Comparison of ENCODE assay signal across 9 mouse cellular contexts in the genomic region with DNA sequence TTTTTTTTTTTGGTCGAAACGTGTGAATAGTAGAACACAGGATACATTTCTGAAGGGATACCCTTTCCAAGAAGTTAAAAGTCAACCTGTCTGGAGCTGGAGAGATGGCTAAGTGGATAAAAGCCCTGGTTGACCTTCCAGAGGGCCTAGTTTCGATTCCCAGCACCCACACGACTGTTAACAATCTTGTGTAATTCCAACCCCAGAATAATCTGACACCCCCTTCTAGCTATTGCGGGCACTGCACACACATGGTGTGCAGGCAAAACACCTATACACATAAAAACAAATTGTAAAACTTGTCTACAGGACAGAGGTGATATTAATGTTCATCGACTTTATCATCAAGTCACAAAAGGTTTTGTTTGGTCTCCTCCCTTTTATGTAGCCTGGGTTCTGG. TPM values are rescaled to one million over a fixed set of nuclear protein-coding genes. Genes with fewer than 3 reads are reported as not detected.
DNase-seq lines count a peak whose midpoint lies in the region; ATAC-seq and TF ChIP-seq lines count a peak whose summit lies in the region.
"Had no signal": no experiment of that assay in that cellular context is flagged by ENCODE, and none has a peak within 500 bp of the region (broad histone marks: within the 10 kb centered on the region; RNA-seq: fewer than 3 reads in every experiment).

No protein-coding gene starts in this region.

- H3ac ChIP-seq in C2C12 (ENCODE audit: control insufficient read depth, insufficient read length, low read depth), result peak overlapping the region; percentile 45

- H3K27ac ChIP-seq in gastrocnemius, adult 2 months, result peak overlapping the region; percentile 95
- no peak overlapping the region for H3K27ac ChIP-seq in forebrain, embryonic 16.5 days (ENCODE audit: low read length)
- H3K27ac ChIP-seq in liver, embryonic 13.5 days, result peak overlapping the region; percentile 96

- peak overlapping the region; percentile 70 for H3K4me2 ChIP-seq in forebrain, embryonic 16.5 days (ENCODE audit: low read length)
- peak overlapping the region; percentile 88 for H3K4me2 ChIP-seq in liver, embryonic 13.5 days

- TF ChIP-seq CTCF in gastrocnemius, adult 2 months (IDR thresholded peaks at IDR 0.05), result no peak
- TF ChIP-seq CTCF in C2C12 (IDR thresholded peaks at IDR 0.05; ENCODE audit: control insufficient read depth, insufficient read depth, insufficient read length), result no peak

- ATAC-seq in forebrain, embryonic 16.5 days, result no peak
- ATAC-seq in liver, embryonic 13.5 days (ENCODE audit: low read depth), result no peak
- ATAC-seq in monocyte, adult 5-6 weeks (replicated peaks; ENCODE audit: insufficient number of reproducible peaks, low FRiP score, low TSS enrichment, poor library complexity, severe bottlenecking), result no peak
- ATAC-seq in granulocyte monocyte progenitor cell, adult 5-6 weeks (replicated peaks; ENCODE audit: poor library complexity, severe bottlenecking), result no peak

- H3K79me2 ChIP-seq in C2C12 (ENCODE audit: control insufficient read depth, insufficient read depth), result peaks cover 37% of the 10 kb centered on the region

- H3K4me1 ChIP-seq in forebrain, embryonic 16.5 days (replicated peaks; ENCODE audit: control insufficient read depth, insufficient read depth, low read length), result peaks cover 9% of the 10 kb centered on the region
- H3K4me1 ChIP-seq in liver, embryonic 13.5 days (replicated peaks), result peaks cover 65% of the 10 kb centered on the region

- peaks cover 44% of the 10 kb centered on the region for H3K36me3 ChIP-seq in C2C12 (ENCODE audit: control insufficient read depth, insufficient read depth)
- peaks cover 15% of the 10 kb centered on the region for H3K36me3 ChIP-seq in forebrain, embryonic 16.5 days (ENCODE audit: control insufficient read depth, insufficient read depth)
- H3K36me3 ChIP-seq in liver, embryonic 13.5 days, result peaks cover 34% of the 10 kb centered on the region

- intact Hi-C loops in gastrocnemius, adult 2 months (cut with DNase I), result loop anchor here (2.0 kb wide), 2 partner anchors 43 to 105 kb away; a partner anchor contains a TSS
- intact Hi-C loops in gastrocnemius, postnatal 14 days (cut with DNase I; ENCODE audit: low total_unique reads), result no loop called here

- no peak for DNase-seq in gastrocnemius, adult 2 months
- DNase-seq in gastrocnemius, postnatal 14 days, result no peak
- DNase-seq in liver, embryonic 13.5 days, result no peak
- no peak for DNase-seq in cerebellum, postnatal 14 days

- peak overlapping the region; percentile 83 for H3K4me3 ChIP-seq in gastrocnemius, adult 2 months
- H3K4me3 ChIP-seq in C2C12 (ENCODE audit: insufficient read depth, poor library complexity, severe bottlenecking), result peak overlapping the region; percentile 83
- H3K4me3 ChIP-seq in forebrain, embryonic 16.5 days (replicated peaks; ENCODE audit: low read length), result peak overlapping the region; percentile 79
- H3K4me3 ChIP-seq in liver, embryonic 13.5 days (replicated peaks), result peak overlapping the region; percentile 89

- no peak overlapping the region; the same call in 1 of the 2 replicates for H3K9ac ChIP-seq in forebrain, embryonic 16.5 days (replicated peaks; ENCODE audit: low read depth, low read length)
- H3K9ac ChIP-seq in liver, embryonic 13.5 days, result peak overlapping the region; percentile 93

- no peaks in the 10 kb centered on the region for H3K9me3 ChIP-seq in forebrain, embryonic 16.5 days (ENCODE audit: control insufficient read depth, low read length)
- H3K9me3 ChIP-seq in liver, embryonic 13.5 days (replicated peaks), result no peaks in the 10 kb centered on the region

- H3K79me3 ChIP-seq in C2C12 (ENCODE audit: low read depth), result peaks cover 20% of the 10 kb centered on the region

- 64% methylated on average over 6 of the region's 6 CpGs for WGBS in forebrain, embryonic 16.5 days
- WGBS in liver, embryonic 13.5 days (ENCODE audit: insufficient replicate concordance), result 26% methylated on average over 6 of the region's 6 CpGs

- H3K27me3 ChIP-seq in C2C12 (ENCODE audit: control insufficient read depth, insufficient read depth, insufficient read length), result no peaks in the 10 kb centered on the region
- H3K27me3 ChIP-seq in forebrain, embryonic 16.5 days (replicated peaks; ENCODE audit: control insufficient read depth, insufficient read depth, low read length), result no peaks in the 10 kb centered on the region
- H3K27me3 ChIP-seq in liver, embryonic 13.5 days, result no peaks in the 10 kb centered on the region

TF ChIP-seq in C2C12, 6 proteins besides CTCF, POLR2A, EP300 and RAD21:
- TF ChIP-seq USF1 (IDR thresholded peaks at IDR 0.05; ENCODE audit: low read depth), result no peak
- TF ChIP-seq MYOD1 (IDR thresholded peaks at IDR 0.05; ENCODE audit: control insufficient read depth, insufficient read length, low read depth), result no peak
- TF ChIP-seq MAX (IDR thresholded peaks at IDR 0.05), result no peak
- no peak for TF ChIP-seq CEBPB (IDR thresholded peaks at IDR 0.05; ENCODE audit: low read depth)

RNA-seq across cellular contexts. Expression of a gene that starts 0.7 kb away (rescaled TPM):
- not detected for total RNA-seq in gastrocnemius, adult 2 months (2021)
- total RNA-seq in gastrocnemius, postnatal 14 days (2021), result not detected
- not detected for polyA plus RNA-seq in C2C12 (2012; fragmentation: generic; extraction: Trizol)
- polyA plus RNA-seq in forebrain, embryonic 16.5 days (2015; fragmentation: Nextera tagmentation; extraction: Ambion mirVana), result not detected in 2 replicates
- not detected in 2 replicates for polyA plus RNA-seq in liver, embryonic 13.5 days (2015; fragmentation: Nextera tagmentation; extraction: Ambion mirVana)
- total RNA-seq in monocyte, adult 5-6 weeks (2017), result not detected in 3 replicates
- not detected in 2 replicates for total RNA-seq in granulocyte monocyte progenitor cell, adult 5-6 weeks (2014; fragmentation: Nextera tagmentation)
- total RNA-seq in granulocyte monocyte progenitor cell, adult 5-6 weeks (2017), result not detected in 2 replicates
- total RNA-seq: layer of hippocampus, postnatal 14 days had no signal

RNA-seq across cellular contexts. Expression of a gene that starts 0.8 kb away (rescaled TPM):
- 100 to 1,000 TPM; 138 to 190 TPM for total RNA-seq in gastrocnemius, adult 2 months (2021)
- total RNA-seq in gastrocnemius, postnatal 14 days (2021), result 100 to 1,000 TPM; 134 to 137 TPM
- polyA plus RNA-seq in C2C12 (2012; fragmentation: generic; extraction: Trizol), result 404 TPM
- 85.4 and 88.6 TPM in 2 replicates for polyA plus RNA-seq in forebrain, embryonic 16.5 days (2015; fragmentation: Nextera tagmentation; extraction: Ambion mirVana)
- 331 and 350 TPM in 2 replicates for polyA plus RNA-seq in liver, embryonic 13.5 days (2015; fragmentation: Nextera tagmentation; extraction: Ambion mirVana)
- total RNA-seq in monocyte, adult 5-6 weeks (2017), result 312 to 519 TPM (median 389 TPM) in 3 replicates
- total RNA-seq in granulocyte monocyte progenitor cell, adult 5-6 weeks (2014; fragmentation: Nextera tagmentation), result 124 and 168 TPM in 2 replicates
- 185 and 260 TPM in 2 replicates for total RNA-seq in granulocyte monocyte progenitor cell, adult 5-6 weeks (2017)

RNA-seq across cellular contexts. Expression of a gene that starts 5.6 kb away (rescaled TPM):
- total RNA-seq in gastrocnemius, adult 2 months (2021), result not detected
- total RNA-seq in gastrocnemius, postnatal 14 days (2021), result not detected
- polyA plus RNA-seq in C2C12 (2012; fragmentation: generic; extraction: Trizol), result 0.61 TPM
- polyA plus RNA-seq in forebrain, embryonic 16.5 days (2015; fragmentation: Nextera tagmentation; extraction: Ambion mirVana), result 0.43 and 0.66 TPM in 2 replicates
- 0.05 TPM in 1 of 2 replicates, not detected in the other for polyA plus RNA-seq in liver, embryonic 13.5 days (2015; fragmentation: Nextera tagmentation; extraction: Ambion mirVana)
- 0.21 TPM in 1 of 3 replicates, not detected in the others for total RNA-seq in monocyte, adult 5-6 weeks (2017)
- total RNA-seq in granulocyte monocyte progenitor cell, adult 5-6 weeks (2014; fragmentation: Nextera tagmentation), result not detected in 2 replicates
- total RNA-seq in granulocyte monocyte progenitor cell, adult 5-6 weeks (2017), result not detected in 2 replicates

RNA-seq across cellular contexts. Expression of a gene that starts 14.4 kb away (rescaled TPM):
- total RNA-seq in gastrocnemius, adult 2 months (2021), result 10 to 100 TPM; 55.5 to 61.6 TPM
- total RNA-seq in gastrocnemius, postnatal 14 days (2021), result 10 to 100 TPM; 56.1 to 66.9 TPM
- 0.30 TPM for polyA plus RNA-seq in C2C12 (2012; fragmentation: generic; extraction: Trizol)
- 0.31 and 0.51 TPM in 2 replicates for polyA plus RNA-seq in forebrain, embryonic 16.5 days (2015; fragmentation: Nextera tagmentation; extraction: Ambion mirVana)
- polyA plus RNA-seq in liver, embryonic 13.5 days (2015; fragmentation: Nextera tagmentation; extraction: Ambion mirVana), result 22.3 and 24.2 TPM in 2 replicates
- not detected in 3 replicates for total RNA-seq in monocyte, adult 5-6 weeks (2017)
- not detected in 2 replicates for total RNA-seq in granulocyte monocyte progenitor cell, adult 5-6 weeks (2014; fragmentation: Nextera tagmentation)
- not detected in 2 replicates for total RNA-seq in granulocyte monocyte progenitor cell, adult 5-6 weeks (2017)

RNA-seq across cellular contexts. Expression of a gene that starts 53.0 kb away (rescaled TPM):
- total RNA-seq in gastrocnemius, adult 2 months (2021), result not detected
- not detected for total RNA-seq in gastrocnemius, postnatal 14 days (2021)
- not detected for polyA plus RNA-seq in C2C12 (2012; fragmentation: generic; extraction: Trizol)
- polyA plus RNA-seq in forebrain, embryonic 16.5 days (2015; fragmentation: Nextera tagmentation; extraction: Ambion mirVana), result not detected in 2 replicates
- polyA plus RNA-seq in liver, embryonic 13.5 days (2015; fragmentation: Nextera tagmentation; extraction: Ambion mirVana), result 2.6 and 2.8 TPM in 2 replicates
- not detected in 3 replicates for total RNA-seq in monocyte, adult 5-6 weeks (2017)
- total RNA-seq in granulocyte monocyte progenitor cell, adult 5-6 weeks (2014; fragmentation: Nextera tagmentation), result 0.26 TPM in 1 of 2 replicates, not detected in the other
- not detected in 2 replicates for total RNA-seq in granulocyte monocyte progenitor cell, adult 5-6 weeks (2017)
- total RNA-seq: layer of hippocampus, postnatal 14 days had no signal
